Mouse (Mus musculus) cerebellum, adult 2 months (tissue): Measurements from ENCODE around the gene Ms4a10.

Source experiments
- CTCF ChIP-seq: fragments of 200-500 bp; IDR thresholded peaks from 2 replicates; pipeline ENCODE4 v1.5.1; 2011; ENCODE audit warnings: low read depth, mild to moderate bottlenecking, control low read depth, low read length, moderate library complexity, borderline replicate concordance; ENCODE audit not compliant: insufficient read depth
- POLR2A ChIP-seq: fragments of 200-500 bp; IDR thresholded peaks from 2 replicates; pipeline ENCODE4 v1.6.1; 2011; ENCODE audit warnings: low read length, control low read depth, borderline replicate concordance; ENCODE audit not compliant: insufficient read depth

DNA sequence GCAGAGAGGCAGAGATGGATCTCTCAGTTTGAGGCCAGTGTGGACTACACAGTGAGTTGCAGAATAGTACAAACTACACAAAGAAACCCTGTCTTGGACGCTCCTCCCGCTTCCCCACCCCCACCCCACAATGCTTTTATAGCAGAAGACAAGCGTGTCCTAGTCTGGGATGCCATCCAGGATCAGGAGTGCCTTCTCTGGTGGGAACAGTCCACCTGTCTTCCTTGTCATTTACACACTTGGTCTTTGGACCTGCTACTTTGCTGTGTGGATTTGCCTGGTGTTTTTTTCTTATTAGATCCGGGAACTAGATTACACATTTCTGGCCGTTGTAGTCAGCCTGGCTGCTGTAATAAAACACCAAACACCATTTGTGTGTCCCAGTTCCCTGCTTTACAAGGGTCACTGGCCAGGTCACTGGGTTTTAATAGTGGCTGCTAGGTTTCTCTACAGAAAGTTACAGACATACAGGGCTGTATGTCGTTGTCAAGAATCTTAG is 48.3 kb downstream of the Ms4a10 start:
- TF ChIP-seq POLR2A (no peak), CTCF (no peak)
